Mouse (Mus musculus) forebrain, embryonic 12.5 days (tissue): ENCODE results near the gene Etfa. TPM values are rescaled to one million over a fixed set of nuclear protein-coding genes. Genes with fewer than 3 reads are reported as not detected.

ENCODE experiments used
- ATAC-seq: fragments of 200-750 bp; cut with Nextera tagmentation; 2 replicates; pipeline ENCODE4 v1.8.0; 2017; ENCODE audit warnings: moderate TSS enrichment; ENCODE audit not compliant: low FRiP score
- H3K27ac ChIP-seq: fragments of 300-500 bp; sonication (generic); 2 replicates; pipeline ENCODE4 v1.5.1; 2016; ENCODE audit warnings: mild to moderate bottlenecking
- H3K27me3 ChIP-seq: fragments of 300-500 bp; sonication (generic); 2 replicates; pipeline ENCODE4 v1.6.1; 2016; ENCODE audit warnings: mild to moderate bottlenecking
- H3K36me3 ChIP-seq: fragments of 300-500 bp; sonication (generic); replicated peaks from 2 replicates; pipeline ENCODE4 v1.6.1; 2016; ENCODE audit warnings: mild to moderate bottlenecking
- H3K4me1 ChIP-seq: fragments of 300-500 bp; sonication (generic); 2 replicates; pipeline ENCODE4 v1.6.1; 2016
- H3K4me2 ChIP-seq: fragments of 300-500 bp; sonication (generic); 2 replicates; pipeline ENCODE4 v1.6.1; 2016; ENCODE audit warnings: mild to moderate bottlenecking, moderate library complexity
- H3K4me3 ChIP-seq: fragments of 300-500 bp; sonication (generic); replicated peaks from 2 replicates; pipeline ENCODE4 v1.5.1; 2016; ENCODE audit warnings: mild to moderate bottlenecking
- H3K9ac ChIP-seq: fragments of 300-500 bp; sonication (generic); 2 replicates; pipeline ENCODE4 v1.6.1; 2016; ENCODE audit warnings: mild to moderate bottlenecking
- H3K9me3 ChIP-seq: fragments of 300-500 bp; sonication (generic); 2 replicates; pipeline ENCODE4 v1.6.1; 2016
- WGBS: fragments of 180-500 bp; shearing (Covaris S2); methylation state at CpG from one replicate; pipeline ENCODE4 v1.1.7; 2016; 5-methylcytosine and 5-hydroxymethylcytosine counted together
- polyA plus RNA-seq: library from polyadenylated mRNA; unstranded; fragments of >200 nt; fragmentation: Nextera tagmentation; extraction: Ambion mirVana; gene quantifications from 2 replicates; pipeline ENCODE4 v1.2.1, GENCODE M21; 2016

Etfa gene
- polyA plus RNA-seq, 1 experiment from 2014 or later: 136 TPM

GRCm38 (mm10) chr9:55542366-55543325, 30.6 kb upstream of the Etfa start:
- Histone ChIP-seq H3K9ac (0 out of 2 replicates have a peak overlapping the region, but pooled peaks have one; percentile 42), H3K36me3 (no peaks in the 10 kb centered on the region), H3K4me2 (peak overlapping the region; percentile 74), H3K4me1 (peaks cover 58% of the 10 kb centered on the region), H3K27me3 (peaks cover 96% of the 10 kb centered on the region), H3K27ac (no peak overlapping the region), H3K4me3 (peak overlapping the region; percentile 40), H3K9me3 (no peaks in the 10 kb centered on the region)
- 1% methylated on average over 59 of the region's 59 CpGs for WGBS
- ATAC-seq: no peak

- Histone ChIP-seq H3K27me3 (peaks cover 99% of the 10 kb centered on the region), H3K9ac (peak overlapping the region; percentile 42; the same call in 1 of the 2 replicates), H3K4me1 (peaks cover 58% of the 10 kb centered on the region), H3K4me3 (peak overlapping the region; percentile 40), H3K36me3 (no peaks in the 10 kb centered on the region), H3K4me2 (peak overlapping the region; percentile 74), H3K27ac (no peak overlapping the region), H3K9me3 (no peaks in the 10 kb centered on the region)
- 1% methylated on average over 59 of the region's 59 CpGs for WGBS
- no peak for ATAC-seq
These were observed 29.8 kb upstream of the Etfa start for GRCm38 (mm10) chr9:55541681-55542365.

DNA sequence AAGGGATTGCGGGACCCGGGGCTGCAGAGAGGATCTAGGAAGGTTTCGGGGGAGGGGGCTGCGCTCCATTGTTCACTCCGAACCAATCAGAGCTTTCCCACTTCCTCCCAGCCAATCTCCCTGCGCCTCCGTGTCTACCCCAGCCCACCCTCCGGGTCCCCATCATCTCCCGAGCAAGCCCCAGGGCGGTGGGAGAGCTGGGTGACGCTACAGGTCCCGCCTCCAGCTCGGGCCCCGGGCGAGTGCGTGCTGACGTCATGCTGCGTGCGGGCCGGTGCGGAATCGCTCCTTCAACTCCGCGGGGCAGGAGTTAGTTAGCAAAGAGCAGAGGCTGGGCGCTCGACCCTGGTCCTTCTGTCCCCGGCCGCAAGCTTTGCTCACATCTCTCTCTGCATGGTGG, 28.8 kb upstream of the Etfa start:
- under 1% methylated on average over 28 of the region's 28 CpGs for WGBS
- peaks cover 50% of the 10 kb centered on the region for H3K4me1 ChIP-seq
- H3K4me2 ChIP-seq: peak overlapping the region; percentile 74
- peak overlapping the region; percentile 42; the same call in 1 of the 2 replicates for H3K9ac ChIP-seq
- no peaks in the 10 kb centered on the region for H3K36me3 ChIP-seq
- no peaks in the 10 kb centered on the region for H3K9me3 ChIP-seq
- peaks cover 99% of the 10 kb centered on the region for H3K27me3 ChIP-seq
- peak overlapping the region; percentile 40 for H3K4me3 ChIP-seq
- H3K27ac ChIP-seq: no peak overlapping the region
- ATAC-seq: peak; percentile 97

DNA sequence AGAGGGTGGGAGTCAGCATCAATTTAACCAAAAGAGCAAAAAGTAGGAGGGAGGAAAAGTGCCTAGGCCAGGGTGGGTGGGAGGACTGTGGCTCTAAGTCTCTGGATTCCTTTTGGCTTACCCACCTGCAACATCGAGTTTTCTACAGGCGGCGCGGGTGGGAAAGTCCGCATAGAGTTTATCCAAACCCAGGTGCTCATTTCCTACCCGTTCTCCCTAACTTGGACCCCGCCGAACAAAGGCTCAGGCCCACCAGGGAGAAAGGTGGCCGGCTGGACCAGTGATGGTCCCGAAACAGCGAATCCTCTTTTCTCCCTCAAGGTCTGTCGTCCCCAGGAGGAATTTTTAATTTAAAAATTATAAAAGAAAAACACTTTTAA, 28.3 kb upstream of the Etfa start:
- H3K4me3 ChIP-seq: peak overlapping the region; percentile 40
- no peak overlapping the region for H3K27ac ChIP-seq
- peak overlapping the region; percentile 74 for H3K4me2 ChIP-seq
- 0% methylated on average over 12 of the region's 12 CpGs for WGBS
- no peaks in the 10 kb centered on the region for H3K36me3 ChIP-seq
- peaks cover 96% of the 10 kb centered on the region for H3K27me3 ChIP-seq
- H3K4me1 ChIP-seq: peaks cover 46% of the 10 kb centered on the region
- H3K9ac ChIP-seq: peak overlapping the region; percentile 42; the same call in 1 of the 2 replicates
- no peaks in the 10 kb centered on the region for H3K9me3 ChIP-seq
- no peak for ATAC-seq

- WGBS: 1% methylated on average over 31 of the region's 31 CpGs
- Histone ChIP-seq H3K27me3 (peaks cover 91% of the 10 kb centered on the region), H3K4me2 (peak overlapping the region; percentile 74), H3K4me3 (peak overlapping the region; percentile 40), H3K9ac (no peak overlapping the region), H3K36me3 (no peaks in the 10 kb centered on the region), H3K4me1 (peaks cover 40% of the 10 kb centered on the region), H3K9me3 (no peaks in the 10 kb centered on the region), H3K27ac (no peak overlapping the region)
- ATAC-seq: no peak
These were observed 27.8 kb upstream of the Etfa start for GRCm38 (mm10) chr9:55539661-55540390.

GRCm38 (mm10) chr9:55539006-55539405, 27.0 kb upstream of the Etfa start:
- Histone ChIP-seq H3K9ac (no peak overlapping the region), H3K4me2 (no peak overlapping the region), H3K4me3 (no peak overlapping the region), H3K4me1 (peaks cover 33% of the 10 kb centered on the region), H3K27me3 (peaks cover 89% of the 10 kb centered on the region), H3K27ac (no peak overlapping the region), H3K36me3 (no peaks in the 10 kb centered on the region), H3K9me3 (no peaks in the 10 kb centered on the region)
- 11% methylated on average over 1 of the region's 1 CpGs for WGBS
- ATAC-seq: no peak

- Histone ChIP-seq H3K4me2 (no peak within 1 kb of the TSS), H3K9me3 (no peaks in the 10 kb centered on the region), H3K4me3 (0 out of 2 replicates have a peak within 1 kb of the TSS, but pooled peaks have one; percentile 20), H3K9ac (no peak within 1 kb of the TSS), H3K27ac (no peak within 1 kb of the TSS), H3K27me3 (peaks cover 82% of the 10 kb centered on the region), H3K36me3 (no peaks in the 10 kb centered on the region), H3K4me1 (peaks cover 28% of the 10 kb centered on the region)
- no peak for ATAC-seq
- 1% methylated on average over 4 of the region's 4 CpGs for WGBS
These were observed 26.3 kb upstream of the Etfa start, which contains the start of gene Isl2 for GRCm38 (mm10) chr9:55538377-55538776. Isl2 (plus strand) TSS chr9:55538672.

DNA sequence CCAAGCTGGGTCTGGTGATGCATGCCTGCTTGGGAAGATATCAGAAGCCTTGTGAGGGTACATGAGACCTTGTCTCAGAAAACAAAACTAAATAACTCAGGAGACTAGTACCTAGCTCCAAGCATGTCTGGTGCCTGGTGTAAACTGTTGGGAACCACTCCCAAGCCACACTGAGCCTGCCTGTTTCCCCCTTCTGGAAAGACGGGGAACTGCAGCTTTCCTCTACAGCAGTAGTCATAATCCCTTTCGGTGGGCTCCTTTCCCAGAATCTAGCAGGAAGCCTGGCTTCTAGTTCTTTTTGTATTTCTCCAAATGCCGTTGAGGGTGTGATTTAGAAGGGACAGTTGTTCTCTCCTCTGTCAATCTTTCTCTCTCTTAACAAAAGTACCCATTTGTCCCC, 23.9 kb upstream of the Etfa start:
- 20% methylated on average over 3 of the region's 3 CpGs for WGBS
- H3K4me2 ChIP-seq: no peak overlapping the region
- no peak overlapping the region for H3K27ac ChIP-seq
- H3K36me3 ChIP-seq: no peaks in the 10 kb centered on the region
- peaks cover 61% of the 10 kb centered on the region for H3K27me3 ChIP-seq
- no peaks in the 10 kb centered on the region for H3K9me3 ChIP-seq
- H3K9ac ChIP-seq: no peak overlapping the region
- H3K4me1 ChIP-seq: peaks cover 14% of the 10 kb centered on the region
- no peak for ATAC-seq
- no peak overlapping the region for H3K4me3 ChIP-seq

GRCm38 (mm10) chr9:55525716-55526115, 13.7 kb upstream of the Etfa start:
- no peak for ATAC-seq
- H3K4me2 ChIP-seq: no peak overlapping the region
- H3K36me3 ChIP-seq: no peaks in the 10 kb centered on the region
- H3K4me3 ChIP-seq: no peak overlapping the region
- WGBS: 35% methylated on average over 4 of the region's 4 CpGs
- no peaks in the 10 kb centered on the region for H3K9me3 ChIP-seq
- no peaks in the 10 kb centered on the region for H3K4me1 ChIP-seq
- no peak overlapping the region for H3K27ac ChIP-seq
- 0 out of 2 replicates have a peak, but pooled peaks cover 7% of the 10 kb centered on the region for H3K27me3 ChIP-seq
- no peak overlapping the region for H3K9ac ChIP-seq

GRCm38 (mm10) chr9:55511521-55511993, 486 bp downstream of the Etfa start:
- Histone ChIP-seq H3K27me3 (peaks cover 18% of the 10 kb centered on the region), H3K4me3 (peak overlapping the region; percentile 86), H3K36me3 (no peaks in the 10 kb centered on the region), H3K9ac (peak overlapping the region; percentile 83), H3K4me1 (peaks cover 9% of the 10 kb centered on the region), H3K9me3 (no peaks in the 10 kb centered on the region), H3K27ac (peak overlapping the region; percentile 87), H3K4me2 (peak overlapping the region; percentile 91)
- under 1% methylated on average over 32 of the region's 32 CpGs for WGBS
- peak; percentile 72 for ATAC-seq

DNA sequence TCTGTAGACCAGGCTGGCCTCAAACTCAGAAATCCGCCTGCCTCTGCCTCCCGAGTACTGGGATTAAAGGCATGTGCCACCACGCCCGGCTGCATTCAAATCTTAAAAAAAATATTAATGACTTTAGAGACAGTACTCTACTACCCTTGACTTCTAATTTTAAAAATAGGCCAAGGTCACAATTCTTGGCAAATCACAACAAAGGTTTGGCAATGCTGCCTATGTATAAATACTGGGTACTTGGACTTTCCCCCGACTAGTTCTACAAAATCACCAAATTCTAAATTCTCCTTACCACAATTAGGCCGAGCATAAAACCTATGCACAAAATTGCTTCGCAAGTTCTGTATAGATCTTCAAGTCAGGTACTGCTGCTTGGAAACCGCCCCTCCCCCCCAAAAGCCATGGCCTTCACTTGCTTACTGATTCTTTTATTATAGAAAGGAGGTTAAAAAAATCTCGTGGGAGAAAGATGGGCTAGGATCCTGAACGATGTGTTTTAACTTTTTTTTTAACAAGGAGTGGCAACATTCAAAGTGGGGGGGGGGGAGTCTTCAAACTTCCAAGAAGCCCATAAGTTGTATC, 1.3 kb downstream of the Etfa start:
- Histone ChIP-seq H3K4me2 (peak overlapping the region; percentile 91), H3K27me3 (peaks cover 18% of the 10 kb centered on the region), H3K9me3 (no peaks in the 10 kb centered on the region), H3K27ac (no peak overlapping the region), H3K9ac (no peak overlapping the region), H3K4me1 (peaks cover 9% of the 10 kb centered on the region), H3K36me3 (no peaks in the 10 kb centered on the region), H3K4me3 (peak overlapping the region; percentile 86; the same call in 1 of the 2 replicates)
- no peak for ATAC-seq
- WGBS: 83% methylated on average over 10 of the region's 10 CpGs
